Mouse (Mus musculus) frontal cortex, postnatal 10 days (tissue): ENCODE data around the gene Sec63.

Experiments used
- DNase-seq, 2 experiments: peaks; one replicate each; pipeline ENCODE4 v3.0.0; 2022; ENCODE audit warnings: low spot score in 2 of 2, mixed read lengths in 1 of 2

Gene Sec63

GRCm38 (mm10) chr10:42830007-42830406 is 68.7 kb downstream of the Sec63 start:
- DNase-seq: no peak

- DNase-seq: no peak
Measured at GRCm38 (mm10) chr10:42830409-42830808, 69.1 kb downstream of the Sec63 start.

- DNase-seq: no peak
Measured at GRCm38 (mm10) chr10:42832677-42833076, 71.4 kb downstream of the Sec63 start.

- no peak for DNase-seq
Measured at GRCm38 (mm10) chr10:42833871-42834727, 72.8 kb downstream of the Sec63 start.

GRCm38 (mm10) chr10:42838106-42838505 is 76.8 kb downstream of the Sec63 start:
- no peak for DNase-seq

- DNase-seq: no peak
Measured at GRCm38 (mm10) chr10:42838736-42839135, 77.4 kb downstream of the Sec63 start.

GRCm38 (mm10) chr10:42840036-42840435 is 78.7 kb downstream of the Sec63 start:
- no peak for DNase-seq

GRCm38 (mm10) chr10:42841531-42842195 is 80.4 kb downstream of the Sec63 start:
- no peak for DNase-seq

- peak in 1 of 2 experiments; percentile 64 for DNase-seq
Measured at GRCm38 (mm10) chr10:42842358-42842757, 81.1 kb downstream of the Sec63 start.

- no peak for DNase-seq
Measured at GRCm38 (mm10) chr10:42843416-42843815, 82.1 kb downstream of the Sec63 start.

- no peak for DNase-seq
Measured at GRCm38 (mm10) chr10:42845480-42845879, 84.2 kb downstream of the Sec63 start.

- no peak for DNase-seq
Measured at GRCm38 (mm10) chr10:42848179-42849080, 87.1 kb downstream of the Sec63 start.

- DNase-seq: no peak
Measured at GRCm38 (mm10) chr10:42849081-42849400, 87.7 kb downstream of the Sec63 start.

GRCm38 (mm10) chr10:42854838-42855237 is 93.5 kb downstream of the Sec63 start:
- no peak for DNase-seq

- no peak for DNase-seq
Measured at GRCm38 (mm10) chr10:42855250-42855649, 94.0 kb downstream of the Sec63 start.

- DNase-seq: no peak
Measured at GRCm38 (mm10) chr10:42856574-42856973, 95.3 kb downstream of the Sec63 start.

GRCm38 (mm10) chr10:42857021-42857420 is 95.7 kb downstream of the Sec63 start:
- no peak for DNase-seq

GRCm38 (mm10) chr10:42859781-42860158 is 98.5 kb downstream of the Sec63 start:
- DNase-seq: no peak

- peak in 1 of 2 experiments; percentile 32 for DNase-seq
Measured at GRCm38 (mm10) chr10:42860159-42860911, 99.0 kb downstream of the Sec63 start, which contains the start of gene Scml4. Scml4 (plus strand) TSS chr10:42860370.

GRCm38 (mm10) chr10:42861446-42861845 is 100.2 kb downstream of the Sec63 start:
- DNase-seq: no peak

GRCm38 (mm10) chr10:42862102-42862740 is 100.9 kb downstream of the Sec63 start:
- no peak for DNase-seq
